Mouse (Mus musculus): ENCODE measurements around the gene Ppfibp2. TPM values are rescaled to one million over a fixed set of nuclear protein-coding genes. Genes with fewer than 3 reads are reported as not detected.

Gene Ppfibp2
- polyA plus RNA-seq, 1 experiment = 11.7 TPM

DNA sequence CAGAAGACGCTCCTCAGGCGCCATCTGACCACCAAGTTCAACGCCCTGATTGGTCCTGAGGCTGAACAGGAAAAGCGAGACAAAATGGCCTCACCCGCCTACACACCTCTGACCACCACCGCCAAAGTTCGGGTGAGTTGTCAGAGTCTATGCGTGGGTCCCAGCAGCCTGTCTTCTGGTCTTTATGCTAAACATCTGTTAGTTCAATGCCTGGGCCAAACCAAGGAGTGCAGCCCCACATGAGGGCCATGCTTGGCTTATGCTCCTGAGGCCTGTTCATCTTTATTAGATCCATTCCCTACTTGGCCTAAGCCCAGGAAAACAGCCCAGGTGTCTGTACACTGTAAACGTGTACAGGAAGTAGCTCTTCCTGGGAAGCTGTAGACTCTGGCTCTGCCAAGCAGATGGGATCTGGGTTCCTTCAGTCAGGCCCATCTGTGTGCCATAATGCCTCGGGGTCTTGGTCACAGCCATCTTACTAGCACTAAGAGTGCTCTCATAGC, 148.0 kb downstream of the Ppfibp2 start:
- no peaks in the 10 kb centered on the region; the same call in 1 of the 2 replicates for H3K36me3 ChIP-seq (ENCODE audit: control insufficient read depth, insufficient read depth, low read length, poor library complexity, severe bottlenecking)
- no peak overlapping the region for H3K4me3 ChIP-seq (ENCODE audit: low read depth, low read length)
- no peak for TF ChIP-seq EP300 (IDR thresholded peaks at IDR 0.05; ENCODE audit: insufficient read depth, low read depth, low read length)
- TF ChIP-seq POLR2A (IDR thresholded peaks at IDR 0.05; ENCODE audit: insufficient read depth, low read length) = no peak
- TF ChIP-seq CTCF (IDR thresholded peaks at IDR 0.05; ENCODE audit: low read depth, low read length) = no peak

DNA sequence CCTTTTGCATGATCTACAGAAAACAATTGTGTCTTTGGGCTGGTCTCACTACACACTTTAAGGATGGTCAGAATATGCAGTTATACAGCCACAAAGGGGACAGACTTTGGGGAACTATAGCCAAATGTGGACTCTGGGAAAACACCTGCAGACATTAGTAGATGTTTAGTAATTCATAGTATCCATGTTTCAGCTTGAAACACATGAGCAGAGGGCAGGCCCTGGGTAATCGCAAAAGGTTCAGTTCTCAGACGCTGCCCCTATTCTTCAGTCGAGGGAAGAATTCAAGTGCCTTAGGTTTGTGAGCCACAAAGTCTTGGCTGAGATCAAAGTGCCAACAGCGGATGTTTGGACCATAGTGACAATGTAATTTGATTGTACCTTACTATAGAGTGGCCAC, 149.4 kb downstream of the Ppfibp2 start:
- H3K9ac ChIP-seq (ENCODE audit: low read depth, poor library complexity, severe bottlenecking) = no peak overlapping the region
- TF ChIP-seq CTCF (IDR thresholded peaks at IDR 0.05; ENCODE audit: low read depth, low read length) = no peak
- no peak overlapping the region for H3K27ac ChIP-seq (ENCODE audit: insufficient read depth, low read length)
- H3K27me3 ChIP-seq (ENCODE audit: control insufficient read depth, insufficient read depth, low read length, poor library complexity, severe bottlenecking) = no peaks in the 10 kb centered on the region
- H3K4me3 ChIP-seq (ENCODE audit: low read depth, low read length) = no peak overlapping the region
- H3K9me3 ChIP-seq (replicated peaks; ENCODE audit: control insufficient read depth, insufficient read depth, low read length, poor library complexity, severe bottlenecking) = no peaks in the 10 kb centered on the region
- H3K4me1 ChIP-seq (ENCODE audit: control insufficient read depth, insufficient read depth, low read length) = no peaks in the 10 kb centered on the region
- no peaks in the 10 kb centered on the region for H3K36me3 ChIP-seq (ENCODE audit: control insufficient read depth, insufficient read depth, low read length, poor library complexity, severe bottlenecking)

More for the DNA sequence above, 148.0 kb downstream of the Ppfibp2 start:
- Histone ChIP-seq H3K4me1 (ENCODE audit: control insufficient read depth, insufficient read depth, low read length) (no peaks in the 10 kb centered on the region), H3K9ac (ENCODE audit: low read depth, poor library complexity, severe bottlenecking) (no peak overlapping the region), H3K27me3 (ENCODE audit: control insufficient read depth, insufficient read depth, low read length, poor library complexity, severe bottlenecking) (no peaks in the 10 kb centered on the region), H3K9me3 (replicated peaks; ENCODE audit: control insufficient read depth, insufficient read depth, low read length, poor library complexity, severe bottlenecking) (no peaks in the 10 kb centered on the region), H3K27ac (ENCODE audit: insufficient read depth, low read length) (no peak overlapping the region)

DNA sequence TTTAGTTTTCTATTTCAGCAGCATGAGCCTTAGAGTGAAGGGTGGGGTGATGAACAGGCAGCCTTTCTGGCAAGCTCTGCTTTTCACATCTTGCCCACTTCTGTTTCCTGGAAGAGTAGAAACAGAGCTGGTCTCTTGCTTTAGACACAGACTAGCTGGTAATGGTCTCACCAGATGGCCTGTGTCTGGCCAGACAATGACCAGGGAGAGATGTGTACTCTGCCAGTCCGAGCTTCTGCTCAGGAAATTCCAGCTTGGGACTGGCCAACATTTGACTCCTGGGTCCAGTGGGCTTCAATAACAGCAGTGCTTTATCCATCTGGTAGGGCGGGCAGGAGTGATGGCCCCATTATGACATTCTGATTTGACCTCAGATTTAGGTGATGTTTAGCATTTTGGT, 150.1 kb downstream of the Ppfibp2 start:
- Histone ChIP-seq H3K27ac (ENCODE audit: insufficient read depth, low read length) (no peak overlapping the region), H3K4me3 (ENCODE audit: low read depth, low read length) (no peak overlapping the region), H3K36me3 (ENCODE audit: control insufficient read depth, insufficient read depth, low read length, poor library complexity, severe bottlenecking) (no peaks in the 10 kb centered on the region), H3K9me3 (replicated peaks; ENCODE audit: control insufficient read depth, insufficient read depth, low read length, poor library complexity, severe bottlenecking) (no peaks in the 10 kb centered on the region), H3K4me1 (ENCODE audit: control insufficient read depth, insufficient read depth, low read length) (no peaks in the 10 kb centered on the region), H3K27me3 (ENCODE audit: control insufficient read depth, insufficient read depth, low read length, poor library complexity, severe bottlenecking) (no peaks in the 10 kb centered on the region), H3K9ac (ENCODE audit: low read depth, poor library complexity, severe bottlenecking) (no peak overlapping the region)
- TF ChIP-seq CTCF (IDR thresholded peaks at IDR 0.05; ENCODE audit: low read depth, low read length) (no peak), EP300 (IDR thresholded peaks at IDR 0.05; ENCODE audit: insufficient read depth, low read depth, low read length) (no peak), POLR2A (IDR thresholded peaks at IDR 0.05; ENCODE audit: insufficient read depth, low read length) (no peak)

DNA sequence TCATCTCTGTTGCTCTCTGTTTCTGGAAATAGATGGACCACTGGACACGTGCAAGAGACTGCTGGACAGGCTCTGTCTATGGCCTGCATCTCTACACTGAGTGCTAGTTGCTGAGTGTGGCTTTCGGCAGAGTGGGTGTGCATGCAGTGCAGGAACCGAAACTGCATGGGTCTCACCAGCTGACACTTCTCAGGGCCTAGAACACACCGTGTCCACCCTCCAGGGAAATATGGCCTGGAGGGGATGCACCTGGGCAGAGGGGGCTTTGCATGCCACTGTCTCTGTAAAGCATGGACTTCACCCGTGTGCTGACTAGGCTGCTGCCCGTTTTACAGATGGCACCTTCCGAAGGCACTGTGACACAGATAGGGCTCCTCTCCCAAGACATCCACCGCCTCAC, 151.0 kb downstream of the Ppfibp2 start:
- H3K9me3 ChIP-seq (replicated peaks; ENCODE audit: control insufficient read depth, insufficient read depth, low read length, poor library complexity, severe bottlenecking) = no peaks in the 10 kb centered on the region
- TF ChIP-seq CTCF (IDR thresholded peaks at IDR 0.05; ENCODE audit: low read depth, low read length) = no peak
- TF ChIP-seq POLR2A (IDR thresholded peaks at IDR 0.05; ENCODE audit: insufficient read depth, low read length) = no peak
- no peak for TF ChIP-seq EP300 (IDR thresholded peaks at IDR 0.05; ENCODE audit: insufficient read depth, low read depth, low read length)
- no peaks in the 10 kb centered on the region for H3K27me3 ChIP-seq (ENCODE audit: control insufficient read depth, insufficient read depth, low read length, poor library complexity, severe bottlenecking)
- H3K4me3 ChIP-seq (ENCODE audit: low read depth, low read length) = no peak overlapping the region
- no peaks in the 10 kb centered on the region for H3K36me3 ChIP-seq (ENCODE audit: control insufficient read depth, insufficient read depth, low read length, poor library complexity, severe bottlenecking)
- H3K4me1 ChIP-seq (ENCODE audit: control insufficient read depth, insufficient read depth, low read length) = no peaks in the 10 kb centered on the region
- H3K9ac ChIP-seq (ENCODE audit: low read depth, poor library complexity, severe bottlenecking) = no peak overlapping the region
- H3K27ac ChIP-seq (ENCODE audit: insufficient read depth, low read length) = no peak overlapping the region

DNA sequence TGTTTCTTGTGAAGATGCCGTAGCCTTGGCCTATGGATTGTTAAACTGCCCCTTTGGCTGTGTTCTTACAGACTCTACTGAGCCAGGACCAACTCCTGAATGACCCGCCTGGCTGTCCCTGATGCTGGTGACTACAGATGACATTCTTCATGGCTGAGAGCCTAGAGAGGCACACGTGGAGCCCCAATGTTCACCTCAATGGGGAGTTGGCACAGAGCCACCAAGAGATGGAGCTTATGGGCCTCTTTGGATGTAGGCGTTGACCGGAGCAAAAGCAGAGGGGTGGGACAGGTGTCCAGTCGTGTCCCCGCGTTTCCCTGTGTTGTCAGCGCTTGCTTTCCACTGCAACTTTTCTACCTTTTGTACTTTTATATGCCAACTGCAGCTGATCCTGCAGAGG, 152.5 kb downstream of the Ppfibp2 start:
- Histone ChIP-seq H3K36me3 (ENCODE audit: control insufficient read depth, insufficient read depth, low read length, poor library complexity, severe bottlenecking) (no peaks in the 10 kb centered on the region), H3K9me3 (replicated peaks; ENCODE audit: control insufficient read depth, insufficient read depth, low read length, poor library complexity, severe bottlenecking) (no peaks in the 10 kb centered on the region), H3K27me3 (ENCODE audit: control insufficient read depth, insufficient read depth, low read length, poor library complexity, severe bottlenecking) (no peaks in the 10 kb centered on the region), H3K4me1 (ENCODE audit: control insufficient read depth, insufficient read depth, low read length) (no peaks in the 10 kb centered on the region), H3K27ac (ENCODE audit: insufficient read depth, low read length) (no peak overlapping the region), H3K9ac (ENCODE audit: low read depth, poor library complexity, severe bottlenecking) (no peak overlapping the region), H3K4me3 (ENCODE audit: low read depth, low read length) (no peak overlapping the region)
- TF ChIP-seq POLR2A (IDR thresholded peaks at IDR 0.05; ENCODE audit: insufficient read depth, low read length) (no peak), CTCF (IDR thresholded peaks at IDR 0.05; ENCODE audit: low read depth, low read length) (no peak), EP300 (IDR thresholded peaks at IDR 0.05; ENCODE audit: insufficient read depth, low read depth, low read length) (no peak)

DNA sequence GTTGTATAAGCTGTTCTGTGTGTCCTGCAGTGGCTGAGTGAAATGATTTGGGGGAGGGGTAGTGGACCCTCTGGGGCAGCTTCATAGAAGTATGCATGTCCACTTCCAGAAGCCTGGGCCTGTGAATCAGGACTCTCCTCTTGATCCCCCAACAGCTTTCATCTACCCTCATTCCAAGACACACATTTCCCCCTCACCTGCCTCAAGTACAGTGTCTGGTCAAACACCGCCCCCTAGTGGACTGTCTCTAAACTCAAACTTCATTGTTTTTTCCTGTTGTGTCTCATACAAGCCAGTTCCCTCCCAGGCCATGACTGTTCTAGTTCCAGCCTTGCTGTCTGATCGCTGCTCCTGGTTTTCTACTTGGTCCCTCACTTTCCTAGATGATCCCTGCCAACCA, 152.9 kb downstream of the Ppfibp2 start:
- TF ChIP-seq EP300 (IDR thresholded peaks at IDR 0.05; ENCODE audit: insufficient read depth, low read depth, low read length) (no peak), CTCF (IDR thresholded peaks at IDR 0.05; ENCODE audit: low read depth, low read length) (peak; percentile 36), POLR2A (IDR thresholded peaks at IDR 0.05; ENCODE audit: insufficient read depth, low read length) (no peak)
- no peaks in the 10 kb centered on the region for H3K9me3 ChIP-seq (replicated peaks; ENCODE audit: control insufficient read depth, insufficient read depth, low read length, poor library complexity, severe bottlenecking)
- H3K4me1 ChIP-seq (ENCODE audit: control insufficient read depth, insufficient read depth, low read length) = no peaks in the 10 kb centered on the region
- H3K27ac ChIP-seq (ENCODE audit: insufficient read depth, low read length) = no peak overlapping the region
- H3K9ac ChIP-seq (ENCODE audit: low read depth, poor library complexity, severe bottlenecking) = no peak overlapping the region
- H3K4me3 ChIP-seq (ENCODE audit: low read depth, low read length) = no peak overlapping the region
- no peaks in the 10 kb centered on the region for H3K36me3 ChIP-seq (ENCODE audit: control insufficient read depth, insufficient read depth, low read length, poor library complexity, severe bottlenecking)
- H3K27me3 ChIP-seq (ENCODE audit: control insufficient read depth, insufficient read depth, low read length, poor library complexity, severe bottlenecking) = no peaks in the 10 kb centered on the region
